Mouse (Mus musculus) megakaryocyte-erythroid progenitor cell, adult 5 weeks (primary cell): Measurements from ENCODE around the gene Gnaq. TPM values are rescaled to one million over a fixed set of nuclear protein-coding genes. Genes with fewer than 3 reads are reported as not detected.

Experiments used
- polyA plus RNA-seq: library from polyadenylated mRNA; stranded (reverse); fragments of >175 nt; gene quantifications from 2 replicates; pipeline ENCODE4 v1.2.3, GENCODE M21; 2012

Gnaq gene
- 9.5 and 10.1 TPM in 2 replicates for polyA plus RNA-seq

GRCm38 (mm10) chr19:16132791-16132864 is at the start of gene Gnaq:
TSS of gene Gnaq (plus strand) at chr19:16132831.

GRCm38 (mm10) chr19:16435531-16436231 is 303.1 kb downstream of the Gnaq start, which contains the start of gene Gna14:
TSS of gene Gna14 (plus strand) at chr19:16435762.

Other genes with a start within 250 kb of the Gnaq start
- 8.2 and 9.0 TPM in 2 replicates for gene Psat1, start 185.5 kb upstream of the Gnaq start, polyA plus RNA-seq
- 6.3 and 7.7 TPM in 2 replicates for gene Cep78, start 147.8 kb upstream of the Gnaq start, polyA plus RNA-seq